Mouse (Mus musculus): Measurements from ENCODE around the gene P2ry6.

DNA sequence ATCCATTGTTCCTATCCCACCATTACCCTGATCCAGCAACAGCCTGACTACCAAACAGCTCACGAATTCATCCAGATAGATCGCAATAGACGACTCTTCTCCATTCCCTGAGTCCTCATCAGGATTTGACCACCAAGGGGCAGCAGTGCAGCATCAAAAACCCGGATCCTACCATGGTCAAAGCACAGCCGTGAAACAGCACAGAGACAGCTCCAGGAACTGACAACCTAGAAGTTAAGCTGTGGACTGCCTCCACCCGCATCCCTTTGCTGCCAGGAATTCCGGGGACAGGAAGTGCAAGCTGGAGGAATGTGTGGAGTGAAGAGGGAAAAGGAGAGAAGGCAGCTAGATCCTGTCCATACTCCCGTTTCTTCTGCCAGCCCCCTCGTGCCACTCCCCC, 13.6 kb upstream of the P2ry6 start:
- peak; percentile 62; the same call in 1 of the 2 replicates for TF ChIP-seq CTCF (IDR thresholded peaks at IDR 0.05; ENCODE audit: extremely low read depth, insufficient read length, insufficient replicate concordance, low read depth, low read length)
- TF ChIP-seq POLR2A (IDR thresholded peaks at IDR 0.05; ENCODE audit: low read depth, low read length) = no peak

Measured in small intestine, adult 2 months (tissue).